Mouse (Mus musculus) lung, embryonic 14.5 days (tissue): ENCODE data around the gene Nup188. TPM values are rescaled to one million over a fixed set of nuclear protein-coding genes. Genes with fewer than 3 reads are reported as not detected.
A peak's percentile ranks its signal among the peaks of the same experiment; 100 is the strongest.

ENCODE experiments used
- ATAC-seq: fragments of 200-750 bp; cut with Nextera tagmentation; 2 replicates; pipeline ENCODE4 v1.8.0; 2017; ENCODE audit warnings: mild to moderate bottlenecking, moderate TSS enrichment, moderate library complexity; ENCODE audit not compliant: insufficient read depth
- DNase-seq: peaks from one replicate; pipeline ENCODE4 v3.0.0-alpha.2; 2015
- H3K27ac ChIP-seq: fragments of 300-500 bp; sonication (generic); 2 replicates; pipeline ENCODE4 v1.5.1; 2014; ENCODE audit warnings: low read depth, mild to moderate bottlenecking, moderate library complexity
- H3K27me3 ChIP-seq: fragments of 300-500 bp; sonication (generic); 2 replicates; pipeline ENCODE4 v1.6.1; 2014; ENCODE audit warnings: low read length, control low read depth; ENCODE audit not compliant: insufficient read depth
- H3K36me3 ChIP-seq: fragments of 300-500 bp; sonication (generic); 2 replicates; pipeline ENCODE4 v1.6.1; 2014; ENCODE audit warnings: control low read depth; ENCODE audit not compliant: insufficient read depth
- H3K4me1 ChIP-seq: fragments of 300-500 bp; sonication (generic); 2 replicates; pipeline ENCODE4 v1.6.1; 2014; ENCODE audit warnings: antibody characterized with exemption, control low read depth; ENCODE audit not compliant: insufficient read depth
- H3K4me2 ChIP-seq: fragments of 300-500 bp; sonication (generic); 2 replicates; pipeline ENCODE4 v1.6.1; 2014; ENCODE audit warnings: mild to moderate bottlenecking
- H3K4me3 ChIP-seq: fragments of 300-500 bp; sonication (generic); 2 replicates; pipeline ENCODE4 v1.5.1; 2014; ENCODE audit warnings: low read depth, low read length
- H3K9ac ChIP-seq: fragments of 300-500 bp; sonication (generic); 2 replicates; pipeline ENCODE4 v1.6.1; 2014
- H3K9me3 ChIP-seq: fragments of 300-500 bp; sonication (generic); 2 replicates; pipeline ENCODE4 v1.6.1; 2016; ENCODE audit warnings: low read depth, low read length, control low read depth
- CTCF ChIP-seq: IDR thresholded peaks from 2 replicates; pipeline ENCODE4 v1.5.1; 2016; ENCODE audit warnings: antibody characterized with exemption, low read depth
- WGBS: fragments of 180-500 bp; shearing (Covaris S2); extraction: QIAGEN DNeasy Blood & Tissue Kit; methylation state at CpG from one replicate; pipeline ENCODE4 v1.1.7; 2014; 5-methylcytosine and 5-hydroxymethylcytosine counted together
- polyA plus RNA-seq: library from polyadenylated mRNA; unstranded; fragments of >200 nt; fragmentation: Nextera tagmentation; extraction: Ambion mirVana; gene quantifications from 2 replicates; pipeline ENCODE4 v1.2.1, GENCODE M21; 2014

The Nup188 gene
- polyA plus RNA-seq, 1 experiment from 2014 or later = 56.0 TPM

- no peak overlapping the region for H3K27ac ChIP-seq
- no peak overlapping the region for H3K9ac ChIP-seq
These were observed 69.7 kb downstream of the Nup188 start for GRCm38 (mm10) chr2:30355861-30356260.

DNA sequence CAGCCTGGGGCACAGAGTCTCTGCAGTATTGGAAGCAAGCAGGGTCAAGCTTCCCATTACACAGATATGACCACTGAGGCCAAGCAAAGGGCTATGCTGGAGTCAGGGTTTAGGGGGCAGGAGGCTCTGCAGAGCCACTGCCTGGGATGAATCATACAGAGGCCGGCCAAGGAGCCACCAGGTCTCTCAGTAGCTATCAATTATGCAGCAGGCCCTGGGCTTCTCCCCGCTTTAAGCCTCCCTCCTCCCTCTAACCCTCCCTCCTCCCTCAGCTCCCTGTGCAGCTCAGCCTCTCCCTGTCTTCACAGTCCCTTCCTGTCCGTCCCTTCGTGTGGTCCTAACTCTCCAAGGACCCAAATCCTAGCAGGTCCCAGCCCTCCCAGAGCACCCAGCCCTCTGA lies 70.1 kb downstream of the Nup188 start:
- Histone ChIP-seq H3K27ac (no peak overlapping the region), H3K4me1 (peaks cover 5% of the 10 kb centered on the region; the same call in 1 of the 2 replicates), H3K4me2 (no peak overlapping the region), H3K9ac (no peak overlapping the region), H3K4me3 (no peak overlapping the region), H3K36me3 (peaks cover 32% of the 10 kb centered on the region; the same call in 1 of the 2 replicates), H3K9me3 (no peaks in the 10 kb centered on the region), H3K27me3 (no peaks in the 10 kb centered on the region)
- ATAC-seq = no peak
- 49% methylated on average over 4 of the region's 4 CpGs for WGBS
- no peak for TF ChIP-seq CTCF
- DNase-seq = no peak

More at GRCm38 (mm10) chr2:30355861-30356260, 69.7 kb downstream of the Nup188 start:
- ATAC-seq = no peak
- Histone ChIP-seq H3K4me3 (no peak overlapping the region), H3K9me3 (no peaks in the 10 kb centered on the region), H3K4me2 (no peak overlapping the region), H3K27me3 (no peaks in the 10 kb centered on the region), H3K36me3 (peaks cover 34% of the 10 kb centered on the region; the same call in 1 of the 2 replicates), H3K4me1 (peaks cover 5% of the 10 kb centered on the region; the same call in 1 of the 2 replicates)
- no peak for DNase-seq
- no peak for TF ChIP-seq CTCF
- WGBS = 51% methylated on average over 4 of the region's 4 CpGs

GRCm38 (mm10) chr2:30356906-30357305 lies 70.7 kb downstream of the Nup188 start:
- Histone ChIP-seq H3K4me2 (no peak overlapping the region), H3K4me1 (peaks cover 5% of the 10 kb centered on the region; the same call in 1 of the 2 replicates), H3K9ac (no peak overlapping the region), H3K27me3 (no peaks in the 10 kb centered on the region), H3K36me3 (peaks cover 31% of the 10 kb centered on the region; the same call in 1 of the 2 replicates), H3K9me3 (no peaks in the 10 kb centered on the region), H3K27ac (no peak overlapping the region), H3K4me3 (no peak overlapping the region)
- 56% methylated on average over 9 of the region's 9 CpGs for WGBS
- ATAC-seq (no peak), DNase-seq (no peak)
- no peak for TF ChIP-seq CTCF

DNA sequence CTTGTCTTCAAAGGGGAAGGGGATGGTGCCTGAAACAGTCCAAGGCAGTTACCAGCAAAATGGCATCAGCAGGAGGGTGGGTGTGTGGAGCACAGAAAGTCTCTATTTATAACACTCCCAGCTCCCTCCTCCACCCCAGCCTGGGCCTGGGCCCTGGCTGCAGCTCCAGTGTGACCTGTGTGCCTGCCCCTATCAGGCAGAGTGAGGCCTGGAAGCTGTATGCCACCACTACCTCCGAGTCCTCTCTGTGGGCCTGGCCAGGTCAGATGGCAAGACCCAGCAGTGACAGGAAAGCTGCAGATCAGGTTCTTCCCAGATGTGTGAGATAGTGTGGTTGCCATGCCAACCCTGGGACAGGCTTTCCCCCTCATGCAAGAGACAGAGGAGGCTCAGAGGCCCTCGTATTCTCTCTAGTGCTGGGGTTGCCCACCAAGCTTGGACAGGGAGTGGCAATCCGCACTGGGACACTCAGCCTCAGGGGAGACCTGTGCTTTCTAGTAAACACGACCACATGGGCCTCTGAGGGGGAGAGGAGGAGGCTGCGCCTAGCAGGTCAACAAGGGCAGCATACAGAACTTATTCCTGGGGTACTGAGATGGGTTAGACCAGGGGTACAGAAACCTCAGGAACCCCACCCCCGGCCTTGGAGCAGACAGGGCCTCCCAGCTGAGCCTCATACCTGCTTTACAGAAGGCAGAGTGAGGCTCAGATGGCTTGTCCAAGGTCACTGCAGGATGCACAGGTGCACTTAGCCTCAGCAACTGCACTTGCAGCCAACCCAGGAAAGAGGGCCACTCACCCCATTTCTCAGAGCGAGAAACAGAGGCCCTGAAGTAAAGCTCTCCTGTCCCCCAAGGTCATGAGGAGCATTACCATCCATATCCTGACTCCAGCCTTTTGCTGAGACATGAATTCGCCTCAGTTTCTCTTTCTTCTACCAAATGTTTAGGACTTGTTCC lies 71.6 kb downstream of the Nup188 start:
- H3K4me1 ChIP-seq = peaks cover 5% of the 10 kb centered on the region; the same call in 1 of the 2 replicates
- DNase-seq (peak; percentile 19), ATAC-seq (no peak)
- peak overlapping the region; percentile 94 for H3K4me2 ChIP-seq
- TF ChIP-seq CTCF = no peak
- no peaks in the 10 kb centered on the region for H3K9me3 ChIP-seq
- H3K27me3 ChIP-seq = no peaks in the 10 kb centered on the region
- H3K36me3 ChIP-seq = peaks cover 23% of the 10 kb centered on the region; the same call in 1 of the 2 replicates
- peak overlapping the region; percentile 80 for H3K4me3 ChIP-seq
- H3K9ac ChIP-seq = peak overlapping the region; percentile 72
- WGBS = 41% methylated on average over 8 of the region's 8 CpGs
- H3K27ac ChIP-seq = 0 out of 2 replicates have a peak overlapping the region, but pooled peaks have one; percentile 2

- Histone ChIP-seq H3K27ac (peak within 1 kb of the TSS; percentile 73; the same call in 1 of the 2 replicates), H3K36me3 (peaks cover 13% of the 10 kb centered on the region; the same call in 1 of the 2 replicates), H3K4me1 (peaks cover 5% of the 10 kb centered on the region; the same call in 1 of the 2 replicates), H3K9ac (peak within 1 kb of the TSS; percentile 72), H3K9me3 (no peaks in the 10 kb centered on the region), H3K4me2 (peak within 1 kb of the TSS; percentile 94), H3K4me3 (peak within 1 kb of the TSS; percentile 80), H3K27me3 (no peaks in the 10 kb centered on the region)
- DNase-seq = peak; percentile 95
- TF ChIP-seq CTCF = 0 out of 2 replicates have a peak, but pooled peaks have one; percentile 33
- WGBS = 2% methylated on average over 72 of the region's 73 CpGs
- peak; percentile 68 for ATAC-seq
These were observed 72.6 kb downstream of the Nup188 start, which contains the start of gene Sh3glb2 for GRCm38 (mm10) chr2:30358533-30359531. TSS of gene Sh3glb2 (minus strand) at chr2:30359337.

- ATAC-seq (no peak), DNase-seq (no peak)
- Histone ChIP-seq H3K9me3 (no peaks in the 10 kb centered on the region), H3K9ac (no peak overlapping the region), H3K36me3 (no peaks in the 10 kb centered on the region), H3K4me1 (peaks cover 12% of the 10 kb centered on the region; the same call in 1 of the 2 replicates), H3K27ac (no peak overlapping the region), H3K27me3 (no peaks in the 10 kb centered on the region), H3K4me2 (no peak overlapping the region), H3K4me3 (no peak overlapping the region)
- no peak for TF ChIP-seq CTCF
- 59% methylated on average over 10 of the region's 10 CpGs for WGBS
These were observed 74.4 kb downstream of the Nup188 start for GRCm38 (mm10) chr2:30360626-30361025.
